Mouse (Mus musculus) left cerebral cortex, postnatal 10 days (tissue): ENCODE measurements around the gene Adamts7. TPM values are rescaled to one million over a fixed set of nuclear protein-coding genes. Genes with fewer than 3 reads are reported as not detected.

Experiments
- DNase-seq, 2 experiments: peaks; one replicate each; pipeline ENCODE4 v3.0.0; 2021 to 2022; ENCODE audit warnings: low spot score in 2 of 2, mixed read lengths in 1 of 2; ENCODE audit errors: extremely low spot score in 1 of 2
- intact Hi-C: fragments of 180-260 bp; cut with DNase I; formaldehyde crosslinking; loops from one replicate; pipeline ENCODE4 v1.15.1; 2025
- total RNA-seq, 2 experiments: library from RNA; stranded (reverse); gene quantifications; 2 replicates each; pipeline ENCODE4 v1.2.3; 2021

Adamts7 gene
- total RNA-seq, 2 experiments from 2014 or later = 0.94 to 1.1 TPM

DNA sequence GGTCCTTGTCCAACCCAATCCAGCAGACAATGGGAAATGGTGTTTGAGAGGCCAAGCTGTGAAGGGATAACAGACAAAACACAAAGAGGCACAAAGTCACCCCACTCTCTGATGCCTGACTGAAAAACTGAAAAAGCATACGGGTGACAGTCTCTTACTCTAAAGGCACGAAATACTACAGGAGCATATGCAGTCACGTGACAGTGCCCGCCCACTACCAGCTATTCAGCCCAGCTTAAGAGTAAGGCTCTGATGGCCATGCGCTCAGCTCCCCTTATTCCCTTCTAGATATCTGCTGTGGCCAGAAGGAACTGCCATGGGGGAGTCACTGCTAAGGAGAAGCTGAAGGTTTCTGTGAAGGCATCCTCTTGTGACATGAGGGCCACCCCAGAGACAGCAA, 82.9 kb downstream of the Adamts7 start:
- DNase-seq = no peak
- intact Hi-C loops = no loop called here

DNA sequence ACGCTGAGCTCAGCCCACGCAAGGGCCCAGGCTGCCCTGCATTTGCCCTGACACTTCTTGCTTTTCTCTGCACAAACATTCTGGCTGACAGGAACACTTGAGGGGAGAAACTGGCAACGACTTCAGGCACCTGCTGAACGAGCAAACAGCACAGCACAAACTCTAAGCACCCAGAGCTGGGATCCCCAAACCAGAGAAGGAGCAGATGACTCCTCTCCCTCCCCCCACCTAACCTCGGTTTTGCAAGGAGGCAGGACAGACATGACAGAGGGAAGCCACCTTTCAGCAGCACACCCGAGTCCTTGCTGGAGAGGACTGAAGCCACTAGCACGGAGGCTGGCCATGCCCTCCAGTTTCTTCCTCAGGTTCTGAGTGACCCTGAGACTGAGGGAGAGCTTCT, 84.4 kb downstream of the Adamts7 start:
- no peak for DNase-seq
- intact Hi-C loops = no loop called here

DNA sequence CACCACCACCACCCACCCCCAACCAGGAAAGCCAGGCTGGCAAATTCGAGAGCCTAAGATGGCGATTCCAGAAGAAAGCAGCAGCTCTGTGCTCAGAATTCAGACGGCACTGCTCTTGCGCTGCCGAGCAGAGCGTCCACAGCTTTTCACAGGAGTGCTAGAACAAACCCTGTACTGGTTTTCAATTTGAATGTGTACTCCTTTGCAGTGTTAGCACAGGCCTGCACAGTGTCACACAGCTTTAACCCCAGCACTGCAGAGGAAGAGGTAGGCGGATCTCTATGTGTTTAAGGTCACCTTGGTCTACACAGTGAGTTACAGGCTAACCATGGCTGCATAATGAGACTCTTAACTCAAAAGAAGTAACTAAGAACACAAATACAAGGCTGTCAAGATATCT, 85.5 kb downstream of the Adamts7 start:
- DNase-seq = no peak
- intact Hi-C loops = no loop called here

- DNase-seq = no peak
- intact Hi-C loops = no loop called here
Observed at GRCm38 (mm10) chr9:90249036-90249435, 86.2 kb downstream of the Adamts7 start.

- intact Hi-C loops = no loop called here
Observed at GRCm38 (mm10) chr9:90250141-90250775, 87.4 kb downstream of the Adamts7 start.

GRCm38 (mm10) chr9:90250964-90251750, 88.3 kb downstream of the Adamts7 start:
- no peak for DNase-seq
- intact Hi-C loops = no loop called here

More at GRCm38 (mm10) chr9:90250141-90250775, 87.4 kb downstream of the Adamts7 start:
- DNase-seq = no peak

GRCm38 (mm10) chr9:90253181-90253580, 90.3 kb downstream of the Adamts7 start:
- intact Hi-C loops = no loop called here
- no peak for DNase-seq

DNA sequence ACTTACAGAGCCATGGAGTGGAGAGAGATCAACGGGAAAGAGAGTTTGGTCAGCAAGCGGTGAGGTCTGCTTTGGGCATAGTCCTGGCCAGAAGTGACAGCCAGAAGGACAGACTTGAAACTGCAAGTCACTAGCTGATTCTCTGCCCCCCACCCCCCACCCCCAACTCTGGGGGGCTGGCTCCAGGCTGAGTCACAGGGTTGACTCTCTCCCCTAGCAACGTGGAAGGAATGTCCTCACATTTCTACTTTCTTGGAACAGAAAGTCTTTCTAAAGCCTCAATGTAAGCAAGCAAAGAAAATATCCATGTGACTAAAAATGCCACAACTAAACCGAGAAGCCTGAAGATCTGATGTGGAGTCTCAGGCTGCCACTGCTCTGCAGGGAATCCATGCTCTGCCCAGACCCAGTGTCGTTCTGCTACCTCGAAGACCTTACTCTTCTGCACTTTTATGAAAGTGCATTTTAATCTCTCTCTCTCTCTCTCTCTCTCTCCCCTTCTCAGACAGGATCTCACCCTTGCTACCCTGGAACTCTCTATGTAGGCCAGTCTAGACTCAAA, 93.1 kb downstream of the Adamts7 start:
- DNase-seq = no peak
- intact Hi-C loops = no loop called here

GRCm38 (mm10) chr9:90257220-90257619, 94.4 kb downstream of the Adamts7 start:
- DNase-seq = no peak
- intact Hi-C loops = no loop called here

Other genes starting within 250 kb of the Adamts7 start
- gene Ctsh, start 108.9 kb upstream of the Adamts7 start, total RNA-seq = 10 to 100 TPM; 23.4 to 25.5 TPM
- gene Morf4l1, start 48.3 kb upstream of the Adamts7 start, total RNA-seq = 100 to 1,000 TPM; 407 to 420 TPM
- gene Tbc1d2b, start 107.7 kb downstream of the Adamts7 start, total RNA-seq = 10 to 100 TPM; 15.0 to 15.8 TPM